Mouse (Mus musculus) thymus, postnatal 36 days (tissue): ENCODE measurements around the gene Auts2.

ENCODE experiments used
- DNase-seq, 2 experiments: peaks; one replicate each; pipeline ENCODE4 v3.0.0; 2022; ENCODE audit warnings: mixed read lengths in 2 of 2

Auts2 gene

GRCm38 (mm10) chr5:132307000-132307399 is 236.1 kb downstream of the Auts2 start:
- DNase-seq = no peak

- DNase-seq = no peak
Measured at GRCm38 (mm10) chr5:132305354-132305934, 237.7 kb downstream of the Auts2 start.

GRCm38 (mm10) chr5:132302778-132303177 is 240.4 kb downstream of the Auts2 start:
- DNase-seq = no peak

GRCm38 (mm10) chr5:132300794-132301193 is 242.3 kb downstream of the Auts2 start:
- no peak for DNase-seq

- DNase-seq = no peak
Measured at GRCm38 (mm10) chr5:132299716-132300115, 243.4 kb downstream of the Auts2 start.

- DNase-seq = no peak
Measured at GRCm38 (mm10) chr5:132298996-132299395, 244.1 kb downstream of the Auts2 start.

- no peak for DNase-seq
Measured at GRCm38 (mm10) chr5:132297309-132297708, 245.8 kb downstream of the Auts2 start.

- DNase-seq = no peak
Measured at GRCm38 (mm10) chr5:132294469-132294868, 248.7 kb downstream of the Auts2 start.

- no peak for DNase-seq
Measured at GRCm38 (mm10) chr5:132292932-132293331, 250.2 kb downstream of the Auts2 start.

GRCm38 (mm10) chr5:132290606-132291535 is 252.3 kb downstream of the Auts2 start:
- DNase-seq = no peak

GRCm38 (mm10) chr5:132283741-132284140 is 259.4 kb downstream of the Auts2 start:
- no peak for DNase-seq

- DNase-seq = no peak
Measured at GRCm38 (mm10) chr5:132274098-132274898, 268.8 kb downstream of the Auts2 start.

GRCm38 (mm10) chr5:132272132-132272531 is 271.0 kb downstream of the Auts2 start:
- DNase-seq = no peak

GRCm38 (mm10) chr5:132270896-132271295 is 272.2 kb downstream of the Auts2 start:
- no peak for DNase-seq

- no peak for DNase-seq
Measured at GRCm38 (mm10) chr5:132270074-132270473, 273.1 kb downstream of the Auts2 start.

- no peak for DNase-seq
Measured at GRCm38 (mm10) chr5:132268351-132268967, 274.7 kb downstream of the Auts2 start.

- no peak for DNase-seq
Measured at GRCm38 (mm10) chr5:132265015-132265414, 278.1 kb downstream of the Auts2 start.

- no peak for DNase-seq
Measured at GRCm38 (mm10) chr5:132261750-132262149, 281.4 kb downstream of the Auts2 start.

GRCm38 (mm10) chr5:132258882-132259281 is 284.3 kb downstream of the Auts2 start:
- DNase-seq = no peak

GRCm38 (mm10) chr5:132255579-132255978 is 287.6 kb downstream of the Auts2 start:
- no peak for DNase-seq

GRCm38 (mm10) chr5:132249523-132249922 is 293.6 kb downstream of the Auts2 start:
- no peak for DNase-seq

GRCm38 (mm10) chr5:132248069-132248468 is 295.1 kb downstream of the Auts2 start:
- no peak for DNase-seq

- DNase-seq = no peak
Measured at GRCm38 (mm10) chr5:132235460-132235859, 307.7 kb downstream of the Auts2 start.
